Comparison of ENCODE assay signal across 10 mouse cellular contexts in the genomic region with DNA sequence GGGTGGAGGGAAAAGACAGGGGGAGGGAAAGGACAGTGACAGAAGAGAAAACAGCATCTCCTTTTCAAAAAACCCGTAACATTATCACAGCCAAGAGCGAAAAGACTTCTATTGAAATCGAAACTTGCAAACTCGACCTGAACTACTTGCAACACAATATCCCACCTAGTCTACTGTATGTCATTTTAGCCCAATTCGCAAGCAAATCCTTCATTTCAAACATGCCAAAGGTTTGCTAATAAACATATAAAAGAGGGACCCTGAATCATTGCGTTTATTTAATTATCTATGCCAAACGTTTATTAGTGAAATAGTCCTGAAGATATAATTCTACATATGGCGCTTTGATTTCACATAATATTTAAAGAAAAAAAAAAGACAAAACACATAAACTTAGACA. TPM values are rescaled to one million over a fixed set of nuclear protein-coding genes. Genes with fewer than 3 reads are reported as not detected.
DNase-seq lines count a peak whose midpoint lies in the region; ATAC-seq and TF ChIP-seq lines count a peak whose summit lies in the region.
"Had no signal": no experiment of that assay in that cellular context is flagged by ENCODE, and none has a peak within 500 bp of the region (broad histone marks: within the 10 kb centered on the region; RNA-seq: fewer than 3 reads in every experiment).

No protein-coding gene starts in this region.

- H3K9ac ChIP-seq in heart, adult 2 months (ENCODE audit: low read depth, low read length), result no peak overlapping the region
- no peak overlapping the region for H3K9ac ChIP-seq in lung, embryonic 14.5 days
- no peak overlapping the region for H3K9ac ChIP-seq in embryonic facial prominence, embryonic 12.5 days
- no peak overlapping the region for H3K9ac ChIP-seq in neural tube, embryonic 15.5 days (replicated peaks)
- H3K9ac ChIP-seq: hindbrain, embryonic 13.5 days; liver, embryonic 13.5 days had no signal

- DNase-seq in heart, embryonic 10.5 days (ENCODE audit: low spot score), result no peak
- no peak for DNase-seq in heart, adult 2 months
- DNase-seq in lung, embryonic 14.5 days, result no peak
- DNase-seq in lung, postnatal 36 days, result no peak
- no peak for DNase-seq in frontal cortex, postnatal 36 days (ENCODE audit: low spot score in 2 of 2)
- no peak for DNase-seq in kidney, postnatal 36 days
- DNase-seq: liver, embryonic 13.5 days had no signal

- peaks cover 90% of the 10 kb centered on the region for H3K27me3 ChIP-seq in heart, embryonic 10.5 days (ENCODE audit: insufficient read depth, poor library complexity, severe bottlenecking)
- H3K27me3 ChIP-seq in heart, adult 2 months (ENCODE audit: control insufficient read depth, insufficient read depth, low read length), result peaks cover 14% of the 10 kb centered on the region
- peaks cover 77% of the 10 kb centered on the region for H3K27me3 ChIP-seq in lung, embryonic 14.5 days (ENCODE audit: insufficient read depth, low read length)
- peaks cover 69% of the 10 kb centered on the region for H3K27me3 ChIP-seq in embryonic facial prominence, embryonic 12.5 days
- peaks cover 93% of the 10 kb centered on the region for H3K27me3 ChIP-seq in neural tube, embryonic 15.5 days (replicated peaks)

- ATAC-seq in lung, embryonic 14.5 days (ENCODE audit: insufficient read depth), result no peak
- no peak for ATAC-seq in embryonic facial prominence, embryonic 12.5 days (ENCODE audit: insufficient number of reproducible peaks, insufficient read depth, low FRiP score, low TSS enrichment)
- no peak for ATAC-seq in neural tube, embryonic 15.5 days (ENCODE audit: low FRiP score)

- TF ChIP-seq POLR2A in heart, adult 2 months (IDR thresholded peaks at IDR 0.05; ENCODE audit: insufficient read depth, low read depth, low read length), result no peak

- H3K4me1 ChIP-seq in heart, embryonic 10.5 days, result peaks cover 22% of the 10 kb centered on the region; the same call in 1 of the 2 replicates
- H3K4me1 ChIP-seq in heart, adult 2 months (ENCODE audit: control insufficient read depth, insufficient read depth, low read length), result no peaks in the 10 kb centered on the region
- H3K4me1 ChIP-seq in lung, embryonic 14.5 days (ENCODE audit: insufficient read depth), result no peaks in the 10 kb centered on the region
- H3K4me1 ChIP-seq in embryonic facial prominence, embryonic 12.5 days, result peaks cover 10% of the 10 kb centered on the region; the same call in 1 of the 2 replicates
- H3K4me1 ChIP-seq in neural tube, embryonic 15.5 days, result peaks cover 8% of the 10 kb centered on the region
- H3K4me1 ChIP-seq: liver, embryonic 13.5 days had no signal

- no peak for TF ChIP-seq CTCF in heart, adult 2 months (IDR thresholded peaks at IDR 0.05)
- TF ChIP-seq CTCF in lung, embryonic 14.5 days (IDR thresholded peaks at IDR 0.05; ENCODE audit: low read depth), result no peak

- peak overlapping the region; percentile 51 for H3K4me3 ChIP-seq in heart, embryonic 10.5 days
- H3K4me3 ChIP-seq in heart, adult 2 months, result no peak overlapping the region
- H3K4me3 ChIP-seq in lung, embryonic 14.5 days (ENCODE audit: low read depth, low read length), result peak overlapping the region; percentile 21
- H3K4me3 ChIP-seq in embryonic facial prominence, embryonic 12.5 days, result 0 out of 2 replicates have a peak overlapping the region, but pooled peaks have one; percentile 14
- no peak overlapping the region for H3K4me3 ChIP-seq in neural tube, embryonic 15.5 days (replicated peaks)
- H3K4me3 ChIP-seq: hindbrain, embryonic 13.5 days; liver, embryonic 13.5 days had no signal

- intact Hi-C loops in heart, adult 2 months (cut with DNase I), result no loop called here

- 7% methylated on average over 8 of the region's 8 CpGs for WGBS in heart, embryonic 10.5 days
- 16% methylated on average over 8 of the region's 8 CpGs for WGBS in heart, adult 2 months
- 19% methylated on average over 8 of the region's 8 CpGs for WGBS in lung, embryonic 14.5 days
- 2% methylated on average over 8 of the region's 8 CpGs for WGBS in embryonic facial prominence, embryonic 12.5 days
- 4% methylated on average over 8 of the region's 8 CpGs for WGBS in neural tube, embryonic 15.5 days

- no peaks in the 10 kb centered on the region for H3K36me3 ChIP-seq in heart, embryonic 10.5 days
- H3K36me3 ChIP-seq in heart, adult 2 months (ENCODE audit: control insufficient read depth, insufficient read depth, low read length), result no peaks in the 10 kb centered on the region
- no peaks in the 10 kb centered on the region for H3K36me3 ChIP-seq in lung, embryonic 14.5 days (ENCODE audit: insufficient read depth)
- H3K36me3 ChIP-seq in embryonic facial prominence, embryonic 12.5 days, result no peaks in the 10 kb centered on the region
- no peaks in the 10 kb centered on the region for H3K36me3 ChIP-seq in neural tube, embryonic 15.5 days
- H3K36me3 ChIP-seq: hindbrain, embryonic 13.5 days; liver, embryonic 13.5 days had no signal

- no peaks in the 10 kb centered on the region for H3K79me2 ChIP-seq in heart, adult 2 months (replicated peaks; ENCODE audit: control insufficient read depth, insufficient read depth, low read length)

- no peaks in the 10 kb centered on the region for H3K9me3 ChIP-seq in heart, embryonic 10.5 days
- H3K9me3 ChIP-seq in lung, embryonic 14.5 days (ENCODE audit: low read depth, low read length), result no peaks in the 10 kb centered on the region
- no peaks in the 10 kb centered on the region for H3K9me3 ChIP-seq in embryonic facial prominence, embryonic 12.5 days
- H3K9me3 ChIP-seq in neural tube, embryonic 15.5 days (replicated peaks), result no peaks in the 10 kb centered on the region
- H3K9me3 ChIP-seq: hindbrain, embryonic 13.5 days; liver, embryonic 13.5 days had no signal

- no peak overlapping the region for H3K27ac ChIP-seq in heart, embryonic 10.5 days
- H3K27ac ChIP-seq in heart, adult 2 months, result no peak overlapping the region
- H3K27ac ChIP-seq in lung, embryonic 14.5 days (ENCODE audit: low read depth), result no peak overlapping the region
- no peak overlapping the region for H3K27ac ChIP-seq in embryonic facial prominence, embryonic 12.5 days
- no peak overlapping the region for H3K27ac ChIP-seq in neural tube, embryonic 15.5 days (replicated peaks)
- H3K27ac ChIP-seq: hindbrain, embryonic 13.5 days; liver, embryonic 13.5 days had no signal

- H3K4me2 ChIP-seq in lung, embryonic 14.5 days, result peak overlapping the region; percentile 59
- H3K4me2 ChIP-seq in embryonic facial prominence, embryonic 12.5 days (replicated peaks), result peak overlapping the region; percentile 42
- peak overlapping the region; percentile 7; the same call in 1 of the 2 replicates for H3K4me2 ChIP-seq in neural tube, embryonic 15.5 days
- H3K4me2 ChIP-seq: hindbrain, embryonic 13.5 days had no signal

- TF ChIP-seq EP300 in heart, adult 2 months (IDR thresholded peaks at IDR 0.05; ENCODE audit: insufficient read depth, low read depth, low read length), result no peak

RNA-seq across cellular contexts. Expression of gene Isl1, which starts 11.5 kb away (rescaled TPM):
- 7.0 and 27.2 TPM in 2 replicates for polyA plus RNA-seq in heart, embryonic 10.5 days (2016; fragmentation: Nextera tagmentation; extraction: Ambion mirVana)
- total RNA-seq in heart, adult 2 months (2021), result not detected
- polyA plus RNA-seq in heart, adult 2 months (2012; rRNA removed), result 0.20 and 0.32 TPM in 2 replicates
- polyA plus RNA-seq in lung, embryonic 14.5 days (2014; fragmentation: Nextera tagmentation; extraction: Ambion mirVana), result 1.6 and 1.8 TPM in 2 replicates
- 44.8 and 55.6 TPM in 2 replicates for polyA plus RNA-seq in embryonic facial prominence, embryonic 12.5 days (2016; fragmentation: Nextera tagmentation; extraction: Ambion mirVana)
- polyA plus RNA-seq in neural tube, embryonic 15.5 days (2015; fragmentation: Nextera tagmentation; extraction: Ambion mirVana), result 48.5 and 50.6 TPM in 2 replicates

Comparison
In these comparisons a context has a peak if more than half of its experiments do, and no peak if none do; other contexts are left out.
1. H3K4me3 ChIP-seq: peak in heart, embryonic 10.5 days (single experiment), lung, embryonic 14.5 days (single experiment) and embryonic facial prominence, embryonic 12.5 days (single experiment); none in heart, adult 2 months (single experiment) and neural tube, embryonic 15.5 days (single experiment).
2. H3K4me2 ChIP-seq: peak in every context shown above with its lines; median percentile 59 in lung, embryonic 14.5 days; 42 in embryonic facial prominence, embryonic 12.5 days; 7 in neural tube, embryonic 15.5 days.